Mouse (Mus musculus) kidney, postnatal 0 days (tissue): ENCODE results near the gene Coq8a. TPM values are rescaled to one million over a fixed set of nuclear protein-coding genes. Genes with fewer than 3 reads are reported as not detected.
A peak's percentile ranks its signal among the peaks of the same experiment; 100 is the strongest.

Source experiments
- ATAC-seq: fragments of 200-750 bp; cut with Nextera tagmentation; replicated peaks from 2 replicates; pipeline ENCODE4 v1.8.0; 2017; ENCODE audit warnings: low read depth, moderate number of reproducible peaks, moderate TSS enrichment, moderate library complexity; ENCODE audit not compliant: low FRiP score
- DNase-seq: peaks from one replicate; pipeline ENCODE4 v3.0.0-alpha.2; 2016; ENCODE audit warnings: low spot score
- H3K27ac ChIP-seq: fragments of 300-500 bp; sonication (generic); 2 replicates; pipeline ENCODE4 v1.5.1; 2014; ENCODE audit warnings: mild to moderate bottlenecking
- H3K27me3 ChIP-seq: fragments of 300-500 bp; sonication (generic); 2 replicates; pipeline ENCODE4 v1.6.1; 2014; ENCODE audit warnings: low read length, mixed read lengths; ENCODE audit not compliant: insufficient read depth
- H3K36me3 ChIP-seq: fragments of 300-500 bp; sonication (generic); 2 replicates; pipeline ENCODE4 v1.6.1; 2014; ENCODE audit warnings: low read length, mixed read lengths; ENCODE audit not compliant: insufficient read depth
- H3K4me1 ChIP-seq: fragments of 300-500 bp; sonication (generic); replicated peaks from 2 replicates; pipeline ENCODE4 v1.6.1; 2014; ENCODE audit warnings: antibody characterized with exemption, low read length, mixed read lengths; ENCODE audit not compliant: insufficient read depth
- H3K4me2 ChIP-seq: fragments of 300-500 bp; sonication (generic); 2 replicates; pipeline ENCODE4 v1.6.1; 2014; ENCODE audit warnings: mild to moderate bottlenecking, low read length, moderate library complexity, mixed read lengths
- H3K4me3 ChIP-seq: fragments of 300-500 bp; sonication (generic); replicated peaks from 2 replicates; pipeline ENCODE4 v1.5.1; 2014; ENCODE audit warnings: low read depth, low read length
- H3K9ac ChIP-seq: fragments of 300-500 bp; sonication (generic); 2 replicates; pipeline ENCODE4 v1.6.1; 2014; ENCODE audit warnings: low read depth, low read length
- H3K9me3 ChIP-seq: fragments of 300-500 bp; sonication (generic); replicated peaks from 2 replicates; pipeline ENCODE4 v1.6.1; 2016; ENCODE audit warnings: low read length, inconsistent platforms, mixed read lengths
- CTCF ChIP-seq: IDR thresholded peaks from 2 replicates; pipeline ENCODE4 v1.5.1; 2016; ENCODE audit warnings: antibody characterized with exemption, low read depth, mild to moderate bottlenecking, moderate library complexity
- WGBS: fragments of 180-500 bp; shearing (Covaris S2); extraction: QIAGEN DNeasy Blood & Tissue Kit; methylation state at CpG from one replicate; pipeline ENCODE4 v1.1.7; 2014; 5-methylcytosine and 5-hydroxymethylcytosine counted together
- polyA plus RNA-seq: library from polyadenylated mRNA; unstranded; fragments of >200 nt; fragmentation: Nextera tagmentation; extraction: Ambion mirVana; gene quantifications from 2 replicates; pipeline ENCODE4 v1.2.1, GENCODE M21; 2015

Coq8a gene
- polyA plus RNA-seq, 1 experiment from 2014 or later: 31.5 TPM

- no peak for DNase-seq
- no peaks in the 10 kb centered on the region for H3K9me3 ChIP-seq
- no peak for ATAC-seq
- no peak overlapping the region for H3K9ac ChIP-seq
- H3K36me3 ChIP-seq: no peaks in the 10 kb centered on the region
- 77% methylated on average over 19 of the region's 19 CpGs for WGBS
- no peaks in the 10 kb centered on the region for H3K27me3 ChIP-seq
- no peak overlapping the region for H3K27ac ChIP-seq
- no peak for TF ChIP-seq CTCF
- H3K4me1 ChIP-seq: no peaks in the 10 kb centered on the region
- H3K4me3 ChIP-seq: no peak overlapping the region
- no peak overlapping the region for H3K4me2 ChIP-seq
These were observed 21.6 kb upstream of the Coq8a start for GRCm38 (mm10) chr1:180220791-180221542.

- no peaks in the 10 kb centered on the region for H3K27me3 ChIP-seq
- WGBS: 56% methylated on average over 5 of the region's 5 CpGs
- peak overlapping the region; percentile 27; the same call in 1 of the 2 replicates for H3K9ac ChIP-seq
- no peaks in the 10 kb centered on the region for H3K36me3 ChIP-seq
- no peak overlapping the region for H3K4me3 ChIP-seq
- H3K4me2 ChIP-seq: no peak overlapping the region
- no peak for ATAC-seq
- H3K27ac ChIP-seq: no peak overlapping the region
- DNase-seq: no peak
- no peaks in the 10 kb centered on the region for H3K4me1 ChIP-seq
- TF ChIP-seq CTCF: no peak
- H3K9me3 ChIP-seq: no peaks in the 10 kb centered on the region
These were observed 17.3 kb upstream of the Coq8a start for GRCm38 (mm10) chr1:180216541-180217276.

GRCm38 (mm10) chr1:180215044-180215443, 15.6 kb upstream of the Coq8a start:
- 20% methylated on average over 4 of the region's 4 CpGs for WGBS

GRCm38 (mm10) chr1:180212911-180213310, 13.5 kb upstream of the Coq8a start:
- WGBS: 69% methylated on average over 5 of the region's 5 CpGs
- Histone ChIP-seq H3K27ac (no peak overlapping the region), H3K4me3 (no peak overlapping the region), H3K36me3 (no peaks in the 10 kb centered on the region), H3K27me3 (no peaks in the 10 kb centered on the region), H3K9ac (no peak overlapping the region), H3K9me3 (no peaks in the 10 kb centered on the region), H3K4me1 (no peaks in the 10 kb centered on the region), H3K4me2 (no peak overlapping the region)
- DNase-seq (no peak), ATAC-seq (no peak)
- no peak for TF ChIP-seq CTCF

More at GRCm38 (mm10) chr1:180215044-180215443, 15.6 kb upstream of the Coq8a start:
- H3K4me2 ChIP-seq: no peak overlapping the region
- no peaks in the 10 kb centered on the region for H3K9me3 ChIP-seq
- no peaks in the 10 kb centered on the region for H3K4me1 ChIP-seq
- no peak overlapping the region for H3K4me3 ChIP-seq
- H3K27me3 ChIP-seq: no peaks in the 10 kb centered on the region
- peak; percentile 91 for DNase-seq
- peak; percentile 99 for TF ChIP-seq CTCF
- peak; percentile 84 for ATAC-seq
- no peak overlapping the region for H3K27ac ChIP-seq
- H3K9ac ChIP-seq: no peak overlapping the region
- no peaks in the 10 kb centered on the region for H3K36me3 ChIP-seq

GRCm38 (mm10) chr1:180210781-180211271, 11.4 kb upstream of the Coq8a start:
- Histone ChIP-seq H3K4me2 (no peak overlapping the region), H3K4me1 (no peaks in the 10 kb centered on the region), H3K27me3 (no peaks in the 10 kb centered on the region), H3K4me3 (no peak overlapping the region), H3K27ac (no peak overlapping the region), H3K36me3 (no peaks in the 10 kb centered on the region), H3K9ac (no peak overlapping the region), H3K9me3 (no peaks in the 10 kb centered on the region)
- 80% methylated on average over 9 of the region's 9 CpGs for WGBS
- ATAC-seq (no peak), DNase-seq (no peak)
- TF ChIP-seq CTCF: no peak

- Histone ChIP-seq H3K27ac (no peak overlapping the region), H3K36me3 (no peaks in the 10 kb centered on the region), H3K9me3 (no peaks in the 10 kb centered on the region), H3K4me2 (no peak overlapping the region), H3K9ac (no peak overlapping the region), H3K4me1 (no peaks in the 10 kb centered on the region), H3K27me3 (no peaks in the 10 kb centered on the region), H3K4me3 (no peak overlapping the region)
- ATAC-seq (no peak), DNase-seq (no peak)
- 69% methylated on average over 4 of the region's 4 CpGs for WGBS
- TF ChIP-seq CTCF: no peak
These were observed 10.6 kb upstream of the Coq8a start for GRCm38 (mm10) chr1:180210031-180210432.
